Mouse (Mus musculus) liver, embryonic 14.5 days (tissue): ENCODE results near the gene 1810062G17Rik. TPM values are rescaled to one million over a fixed set of nuclear protein-coding genes. Genes with fewer than 3 reads are reported as not detected.

ENCODE experiments used
- ATAC-seq: fragments of 200-750 bp; cut with Nextera tagmentation; 2 replicates; pipeline ENCODE4 v1.8.0; 2017; ENCODE audit warnings: moderate number of reproducible peaks, mild to moderate bottlenecking, moderate library complexity; ENCODE audit not compliant: insufficient read depth
- DNase-seq, 3 experiments: peaks; one replicate each; pipeline ENCODE4 v3.0.0-alpha.2; 2012 to 2013; ENCODE audit warnings: low read depth in 3 of 3, low spot score in 3 of 3
- H3K27ac ChIP-seq: fragments of 300-500 bp; sonication (generic); 2 replicates; pipeline ENCODE4 v1.5.1; 2014; ENCODE audit warnings: moderate library complexity, mild to moderate bottlenecking, control low read depth, inconsistent platforms
- H3K27me3 ChIP-seq: fragments of 300-500 bp; sonication (generic); 2 replicates; pipeline ENCODE4 v1.6.1; 2014; ENCODE audit warnings: mild to moderate bottlenecking, low read length, moderate library complexity; ENCODE audit not compliant: control insufficient read depth, insufficient read depth
- H3K36me3 ChIP-seq: fragments of 300-500 bp; sonication (generic); replicated peaks from 2 replicates; pipeline ENCODE4 v1.6.1; 2014; ENCODE audit warnings: low read depth; ENCODE audit not compliant: control insufficient read depth, insufficient read depth
- H3K4me1 ChIP-seq, 2 experiments: fragments of 200-500 bp in 1 of 2; fragments of 300-500 bp in 1 of 2; sonication (generic) in 1 of 2; replicated peaks; 2 replicates each; pipeline ENCODE4 v1.6.1; 2012 to 2014; ENCODE audit warnings: antibody characterized with exemption in 1 of 2, inconsistent platforms in 1 of 2, low read length in 1 of 2; ENCODE audit not compliant: control insufficient read depth in 2 of 2, insufficient read depth in 2 of 2
- H3K4me2 ChIP-seq: fragments of 300-500 bp; sonication (generic); 2 replicates; pipeline ENCODE4 v1.6.1; 2014; ENCODE audit warnings: low read depth, mild to moderate bottlenecking, control low read depth, moderate library complexity
- H3K4me3 ChIP-seq, 2 experiments: fragments of 200-500 bp in 1 of 2; fragments of 300-500 bp in 1 of 2; sonication (generic) in 1 of 2; 2 replicates each; pipeline ENCODE4 v1.5.1; 2012 to 2014; ENCODE audit warnings: low read depth in 2 of 2, low read length in 2 of 2, mild to moderate bottlenecking in 2 of 2, control low read depth in 1 of 2, inconsistent platforms in 1 of 2, moderate library complexity in 1 of 2; ENCODE audit not compliant: insufficient read depth in 1 of 2
- H3K9ac ChIP-seq: fragments of 300-500 bp; sonication (generic); replicated peaks from 2 replicates; pipeline ENCODE4 v1.6.1; 2014; ENCODE audit warnings: mild to moderate bottlenecking, control low read depth, moderate library complexity
- H3K9me3 ChIP-seq: fragments of 300-500 bp; sonication (generic); 2 replicates; pipeline ENCODE4 v1.6.1; 2016; ENCODE audit warnings: low read length, mixed read lengths; ENCODE audit not compliant: control insufficient read depth
- CTCF ChIP-seq: IDR thresholded peaks from 2 replicates; pipeline ENCODE4 v1.5.1; 2016; ENCODE audit warnings: antibody characterized with exemption, low read depth, control low read depth
- EP300 ChIP-seq: IDR thresholded peaks from 2 replicates; pipeline ENCODE4 v1.6.1; 2016; ENCODE audit warnings: antibody characterized with exemption, low read depth
- WGBS: fragments of 180-500 bp; shearing (Covaris S2); extraction: QIAGEN DNeasy Blood & Tissue Kit; methylation state at CpG from one replicate; pipeline ENCODE4 v1.1.7; 2014; ENCODE audit not compliant: insufficient replicate concordance; 5-methylcytosine and 5-hydroxymethylcytosine counted together
- polyA plus RNA-seq, 2 experiments: library from polyadenylated mRNA; depleted of rRNA in 1 of 2; stranded (reverse) in 1 of 2; unstranded in 1 of 2; fragments of >200 nt; fragmentation: Nextera tagmentation in 1 of 2; extraction: Ambion mirVana in 1 of 2; gene quantifications; 2 replicates each; pipeline versions ENCODE4 v1.2.1 to v1.2.3; 2012 to 2014

1810062G17Rik gene
- polyA plus RNA-seq, 2 experiments = 0.77 to 1.1 TPM

- no peak for DNase-seq
- Histone ChIP-seq H3K4me2 (no peak overlapping the region), H3K27ac (no peak overlapping the region), H3K36me3 (no peaks in the 10 kb centered on the region), H3K4me3 (no peak overlapping the region), H3K9ac (no peak overlapping the region), H3K4me1 (no peaks in the 10 kb centered on the region), H3K27me3 (no peaks in the 10 kb centered on the region), H3K9me3 (no peaks in the 10 kb centered on the region)
- 62% methylated on average over 3 of the region's 3 CpGs for WGBS
- TF ChIP-seq EP300 (no peak), CTCF (no peak)
- no peak for ATAC-seq
Observed at GRCm38 (mm10) chr3:36446041-36446440, 29.7 kb upstream of the 1810062G17Rik start.

GRCm38 (mm10) chr3:36446506-36446905, 29.2 kb upstream of the 1810062G17Rik start:
- Histone ChIP-seq H3K4me1 (no peaks in the 10 kb centered on the region), H3K27me3 (no peaks in the 10 kb centered on the region), H3K9me3 (no peaks in the 10 kb centered on the region), H3K4me2 (no peak overlapping the region), H3K36me3 (no peaks in the 10 kb centered on the region), H3K9ac (no peak overlapping the region), H3K4me3 (no peak overlapping the region), H3K27ac (no peak overlapping the region)
- WGBS = 48% methylated on average over 5 of the region's 5 CpGs
- no peak for DNase-seq
- TF ChIP-seq CTCF = no peak
- no peak for TF ChIP-seq EP300
- no peak for ATAC-seq

GRCm38 (mm10) chr3:36446918-36447317, 28.8 kb upstream of the 1810062G17Rik start:
- Histone ChIP-seq H3K9ac (no peak overlapping the region), H3K4me2 (no peak overlapping the region), H3K9me3 (no peaks in the 10 kb centered on the region), H3K4me3 (no peak overlapping the region), H3K27me3 (no peaks in the 10 kb centered on the region), H3K4me1 (no peaks in the 10 kb centered on the region), H3K36me3 (no peaks in the 10 kb centered on the region), H3K27ac (no peak overlapping the region)
- WGBS = 8% methylated on average over 6 of the region's 6 CpGs
- no peak for ATAC-seq
- no peak for TF ChIP-seq EP300
- TF ChIP-seq CTCF = no peak
- no peak for DNase-seq

GRCm38 (mm10) chr3:36449292-36450165, 26.2 kb upstream of the 1810062G17Rik start:
- ATAC-seq (no peak), DNase-seq (peak in 1 of 3 experiments; percentile 22)
- H3K27me3 ChIP-seq = no peaks in the 10 kb centered on the region
- TF ChIP-seq CTCF = no peak
- TF ChIP-seq EP300 = no peak
- H3K9me3 ChIP-seq = no peaks in the 10 kb centered on the region
- no peak overlapping the region for H3K27ac ChIP-seq
- H3K9ac ChIP-seq = no peak overlapping the region
- no peaks in the 10 kb centered on the region; the same call in 1 of the 2 replicates for H3K36me3 ChIP-seq
- H3K4me1 ChIP-seq = no peaks in the 10 kb centered on the region
- 27% methylated on average over 20 of the region's 20 CpGs for WGBS
- H3K4me2 ChIP-seq = no peak overlapping the region
- no peak overlapping the region for H3K4me3 ChIP-seq

GRCm38 (mm10) chr3:36452502-36452901, 23.2 kb upstream of the 1810062G17Rik start:
- TF ChIP-seq CTCF (no peak), EP300 (no peak)
- no peaks in the 10 kb centered on the region for H3K4me1 ChIP-seq
- no peak for ATAC-seq

More at GRCm38 (mm10) chr3:36452502-36452901, 23.2 kb upstream of the 1810062G17Rik start:
- no peaks in the 10 kb centered on the region for H3K9me3 ChIP-seq
- WGBS = 79% methylated on average over 1 of the region's 1 CpGs
- no peaks in the 10 kb centered on the region; the same call in 1 of the 2 replicates for H3K36me3 ChIP-seq
- H3K4me2 ChIP-seq = no peak overlapping the region
- no peaks in the 10 kb centered on the region for H3K27me3 ChIP-seq
- DNase-seq = no peak
- H3K4me3 ChIP-seq = no peak overlapping the region
- H3K27ac ChIP-seq = no peak overlapping the region
- no peak overlapping the region for H3K9ac ChIP-seq
